Mouse (Mus musculus): ENCODE measurements at regions not wholly inside any gene's neighbourhood (a gene's known extent, or its start where the extent isn't known, plus 50 kb on each side); places are given as distances from the start of the nearest gene placed in this dataset.

DNA sequence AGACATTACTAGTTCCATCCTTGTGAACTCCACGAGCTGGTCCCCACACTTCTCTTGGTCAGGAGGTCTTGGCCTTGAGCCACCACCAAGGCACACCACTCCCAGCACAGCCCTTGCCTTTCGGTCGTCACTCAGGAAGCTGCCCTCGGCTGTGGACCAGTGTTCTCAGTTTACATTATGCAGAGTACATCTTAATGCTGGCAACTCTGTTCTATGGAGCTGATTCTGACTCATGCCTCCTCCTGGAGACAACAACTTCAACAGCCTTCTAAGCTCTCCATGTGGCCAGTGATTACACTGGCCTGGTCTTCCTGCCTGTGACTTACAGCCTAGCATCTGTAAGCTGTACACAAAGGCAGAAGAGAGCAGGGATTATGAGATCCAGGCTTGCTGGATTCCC lies 272.2 kb upstream of the Eef2kmt start:
- Histone ChIP-seq H3K36me3 (ENCODE audit: control insufficient read depth, insufficient read depth, low read length) (no peaks in the 10 kb centered on the region), H3K27me3 (replicated peaks; ENCODE audit: control insufficient read depth, insufficient read depth, low read length) (no peaks in the 10 kb centered on the region), H3K27ac (replicated peaks; ENCODE audit: low read depth, low read length) (no peak overlapping the region), H3K4me3 (ENCODE audit: low read depth, low read length) (no peak overlapping the region), H3K4me1 (ENCODE audit: control insufficient read depth, insufficient read depth, low read length) (no peaks in the 10 kb centered on the region), H3K9ac (ENCODE audit: low read depth, low read length) (no peak overlapping the region), H3K4me2 (ENCODE audit: low read depth, low read length) (no peak overlapping the region), H3K9me3 (ENCODE audit: control insufficient read depth, low read length) (no peaks in the 10 kb centered on the region)
- ATAC-seq (ENCODE audit: low read depth) (no peak), DNase-seq (ENCODE audit: low spot score) (no peak)
- 37% methylated on average over 4 of the region's 4 CpGs for WGBS

DNA sequence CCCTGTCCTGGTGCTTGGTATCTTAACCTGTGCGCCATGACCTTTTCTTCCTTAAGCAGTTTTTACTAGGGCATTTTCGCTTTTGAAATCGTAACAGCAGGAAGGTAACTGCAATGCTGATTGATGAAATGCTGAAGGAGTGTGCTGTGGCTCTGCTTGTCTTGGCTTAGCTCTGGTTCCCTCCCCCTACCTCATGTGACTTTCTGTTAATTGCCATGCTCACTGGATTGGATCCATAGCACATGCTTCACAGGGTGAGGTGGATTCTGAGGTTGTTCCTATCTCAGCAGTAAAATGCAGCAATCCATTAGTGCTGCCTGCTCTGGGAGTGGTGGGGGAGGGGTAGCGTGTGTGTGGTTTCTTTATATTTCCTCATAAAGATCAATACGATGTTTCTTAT lies 268.6 kb upstream of the Eef2kmt start:
- 77% methylated on average over 5 of the region's 5 CpGs for WGBS
- no peaks in the 10 kb centered on the region for H3K4me1 ChIP-seq (ENCODE audit: control insufficient read depth, insufficient read depth, low read length)

DNA sequence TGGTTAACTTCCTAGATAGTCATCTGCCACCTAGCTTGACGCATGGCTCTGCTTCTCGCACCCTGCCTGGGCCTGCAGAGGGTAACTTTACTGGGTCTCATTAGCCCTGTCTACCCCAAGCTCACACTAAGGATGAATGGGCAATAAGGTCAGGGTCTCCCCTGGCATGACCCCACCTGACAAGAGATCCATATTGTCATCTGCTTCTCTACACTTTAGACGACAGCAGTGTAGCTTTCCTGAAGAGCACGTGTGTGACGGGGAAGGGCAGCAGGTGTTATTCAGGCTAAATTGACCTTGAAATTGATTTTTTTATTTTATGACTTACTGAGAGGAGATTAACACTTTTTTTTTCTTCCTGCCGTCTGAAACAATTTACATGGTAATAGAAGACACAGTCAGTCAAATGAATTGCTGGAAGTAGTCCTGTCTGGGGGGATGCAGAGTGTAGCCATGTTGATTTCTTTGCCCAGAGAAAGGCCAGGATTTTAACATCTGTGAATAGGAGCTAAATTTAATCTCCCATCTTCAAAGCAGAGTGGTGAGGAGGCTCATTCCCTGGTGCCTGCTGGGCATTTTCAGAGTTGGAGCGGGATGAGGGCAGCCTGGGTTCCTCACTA lies 267.7 kb upstream of the Eef2kmt start:
- H3K4me1 ChIP-seq (ENCODE audit: control insufficient read depth, insufficient read depth, low read length): no peaks in the 10 kb centered on the region
- whole genome bisulfite sequencing: 74% methylated on average over 7 of the region's 7 CpGs
- no peak for ATAC-seq (ENCODE audit: low read depth)
- no peak overlapping the region for H3K9ac ChIP-seq (ENCODE audit: low read depth, low read length)
- H3K36me3 ChIP-seq (ENCODE audit: control insufficient read depth, insufficient read depth, low read length): no peaks in the 10 kb centered on the region
- no peak overlapping the region for H3K4me2 ChIP-seq (ENCODE audit: low read depth, low read length)
- H3K9me3 ChIP-seq (ENCODE audit: control insufficient read depth, low read length): no peaks in the 10 kb centered on the region
- H3K27me3 ChIP-seq (replicated peaks; ENCODE audit: control insufficient read depth, insufficient read depth, low read length): no peaks in the 10 kb centered on the region
- H3K4me3 ChIP-seq (ENCODE audit: low read depth, low read length): no peak overlapping the region
- no peak overlapping the region for H3K27ac ChIP-seq (replicated peaks; ENCODE audit: low read depth, low read length)
- no peak for DNase-seq (ENCODE audit: low spot score)

More for the DNA sequence above, 268.6 kb upstream of the Eef2kmt start:
- Histone ChIP-seq H3K27me3 (replicated peaks; ENCODE audit: control insufficient read depth, insufficient read depth, low read length) (no peaks in the 10 kb centered on the region), H3K36me3 (ENCODE audit: control insufficient read depth, insufficient read depth, low read length) (no peaks in the 10 kb centered on the region), H3K9me3 (ENCODE audit: control insufficient read depth, low read length) (no peaks in the 10 kb centered on the region), H3K4me2 (ENCODE audit: low read depth, low read length) (no peak overlapping the region), H3K27ac (replicated peaks; ENCODE audit: low read depth, low read length) (no peak overlapping the region), H3K4me3 (ENCODE audit: low read depth, low read length) (no peak overlapping the region), H3K9ac (ENCODE audit: low read depth, low read length) (no peak overlapping the region)
- no peak for ATAC-seq (ENCODE audit: low read depth)
- DNase-seq (ENCODE audit: low spot score): no peak

DNA sequence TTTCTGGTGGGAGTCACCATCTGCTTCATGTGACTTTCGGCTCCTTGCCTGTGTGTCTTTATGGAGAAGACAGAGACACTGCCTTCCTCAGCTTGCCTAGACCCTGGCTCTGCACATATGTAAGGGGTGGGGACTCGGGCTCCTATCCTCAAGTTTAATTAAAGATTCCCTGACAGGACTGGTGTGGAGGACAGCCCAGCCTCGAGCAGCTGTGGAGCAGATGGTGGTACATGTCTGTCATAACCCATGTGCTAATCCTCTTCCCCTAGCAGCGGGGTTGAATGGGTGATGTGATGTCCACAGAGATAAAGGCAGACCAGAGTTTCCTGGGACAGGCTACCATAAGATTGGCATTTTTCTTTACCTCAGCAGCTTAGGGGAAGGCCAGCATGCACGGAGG lies 262.0 kb upstream of the Eef2kmt start:
- Histone ChIP-seq H3K27me3 (replicated peaks; ENCODE audit: control insufficient read depth, insufficient read depth, low read length) (no peaks in the 10 kb centered on the region), H3K9ac (ENCODE audit: low read depth, low read length) (no peak overlapping the region), H3K4me2 (ENCODE audit: low read depth, low read length) (no peak overlapping the region), H3K4me3 (ENCODE audit: low read depth, low read length) (no peak overlapping the region), H3K36me3 (ENCODE audit: control insufficient read depth, insufficient read depth, low read length) (no peaks in the 10 kb centered on the region), H3K27ac (replicated peaks; ENCODE audit: low read depth, low read length) (no peak overlapping the region), H3K9me3 (ENCODE audit: control insufficient read depth, low read length) (no peaks in the 10 kb centered on the region), H3K4me1 (ENCODE audit: control insufficient read depth, insufficient read depth, low read length) (no peaks in the 10 kb centered on the region)
- DNase-seq (ENCODE audit: low spot score): peak; percentile 54
- peak; percentile 84; the same call in 1 of the 2 replicates for ATAC-seq (ENCODE audit: low read depth)
- 54% methylated on average over 5 of the region's 5 CpGs for WGBS

DNA sequence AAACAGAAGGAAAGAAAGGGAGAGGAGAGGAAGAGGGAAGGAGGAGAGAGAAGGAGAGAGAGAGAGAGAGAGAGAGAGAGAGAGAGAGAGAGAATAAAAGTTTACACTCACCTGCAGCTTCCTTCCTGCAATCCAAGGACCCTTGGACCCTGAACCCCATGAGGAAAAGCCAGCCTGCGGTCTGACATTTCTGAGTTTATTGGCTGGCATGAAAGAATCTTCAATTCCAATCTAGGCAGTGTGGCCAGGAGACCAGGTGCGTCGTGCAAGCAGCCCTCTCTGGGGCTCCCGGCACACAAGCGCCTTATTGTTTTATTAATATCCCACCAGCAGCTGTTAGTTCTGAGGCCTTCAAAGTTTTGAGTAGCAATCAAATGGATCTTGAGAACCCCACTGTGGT lies 260.1 kb upstream of the Eef2kmt start:
- H3K27ac ChIP-seq (replicated peaks; ENCODE audit: low read depth, low read length): no peak overlapping the region
- H3K27me3 ChIP-seq (replicated peaks; ENCODE audit: control insufficient read depth, insufficient read depth, low read length): no peaks in the 10 kb centered on the region
- H3K9me3 ChIP-seq (ENCODE audit: control insufficient read depth, low read length): no peaks in the 10 kb centered on the region
- no peak overlapping the region for H3K9ac ChIP-seq (ENCODE audit: low read depth, low read length)
- ATAC-seq (ENCODE audit: low read depth) (no peak), DNase-seq (ENCODE audit: low spot score) (no peak)
- no peak overlapping the region for H3K4me2 ChIP-seq (ENCODE audit: low read depth, low read length)
- no peaks in the 10 kb centered on the region for H3K36me3 ChIP-seq (ENCODE audit: control insufficient read depth, insufficient read depth, low read length)
- H3K4me3 ChIP-seq (ENCODE audit: low read depth, low read length): no peak overlapping the region
- 66% methylated on average over 5 of the region's 5 CpGs for WGBS
- no peaks in the 10 kb centered on the region for H3K4me1 ChIP-seq (ENCODE audit: control insufficient read depth, insufficient read depth, low read length)

DNA sequence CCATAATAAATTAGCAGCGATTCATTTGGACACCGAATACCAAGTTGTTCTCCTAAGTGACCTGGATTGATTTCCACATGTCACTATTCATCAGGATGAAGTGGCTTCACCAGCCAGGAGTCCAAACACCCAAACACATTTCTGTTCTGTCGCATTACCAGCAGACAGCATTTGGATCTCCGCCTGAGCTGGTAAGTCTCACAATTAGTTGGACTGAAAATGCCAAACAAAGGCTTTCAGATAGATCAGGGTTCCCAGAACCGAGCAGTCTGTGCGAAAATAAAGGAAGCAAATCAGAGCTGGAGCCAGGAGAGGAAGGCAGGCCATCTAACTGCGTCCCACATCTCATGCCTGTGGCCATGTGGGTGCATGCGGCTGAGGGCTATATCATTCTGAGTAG lies 251.5 kb upstream of the Eef2kmt start:
- Histone ChIP-seq H3K27ac (replicated peaks; ENCODE audit: low read depth, low read length) (no peak overlapping the region), H3K36me3 (ENCODE audit: control insufficient read depth, insufficient read depth, low read length) (no peaks in the 10 kb centered on the region), H3K9me3 (ENCODE audit: control insufficient read depth, low read length) (no peaks in the 10 kb centered on the region), H3K4me1 (ENCODE audit: control insufficient read depth, insufficient read depth, low read length) (no peaks in the 10 kb centered on the region), H3K27me3 (replicated peaks; ENCODE audit: control insufficient read depth, insufficient read depth, low read length) (no peaks in the 10 kb centered on the region), H3K9ac (ENCODE audit: low read depth, low read length) (no peak overlapping the region), H3K4me3 (ENCODE audit: low read depth, low read length) (no peak overlapping the region), H3K4me2 (ENCODE audit: low read depth, low read length) (no peak overlapping the region)
- no peak for DNase-seq (ENCODE audit: low spot score)
- ATAC-seq (ENCODE audit: low read depth): no peak
- 75% methylated on average over 8 of the region's 8 CpGs for WGBS

DNA sequence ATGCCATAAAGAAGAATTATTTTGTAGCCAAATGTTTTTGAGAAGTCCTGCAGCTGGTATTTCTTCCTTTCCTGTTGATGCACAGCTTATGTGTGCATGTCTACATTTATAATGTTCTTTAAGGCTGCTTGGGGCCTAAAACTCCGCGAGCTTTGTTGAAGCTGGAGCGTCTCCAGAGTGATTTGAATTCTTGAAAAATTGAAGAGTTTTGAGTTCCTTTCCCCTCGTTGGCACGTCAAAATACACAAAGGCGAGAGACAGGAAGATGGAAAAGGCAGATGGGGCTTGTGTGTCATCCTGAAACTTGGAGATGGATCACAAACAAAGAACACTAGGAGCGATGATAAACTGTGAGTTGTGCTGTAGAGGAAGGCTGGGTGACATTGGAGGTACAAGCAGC lies 246.2 kb upstream of the Eef2kmt start:
- WGBS: 85% methylated on average over 7 of the region's 7 CpGs
- no peak overlapping the region for H3K27ac ChIP-seq (replicated peaks; ENCODE audit: low read depth, low read length)
- no peak for ATAC-seq (ENCODE audit: low read depth)

DNA sequence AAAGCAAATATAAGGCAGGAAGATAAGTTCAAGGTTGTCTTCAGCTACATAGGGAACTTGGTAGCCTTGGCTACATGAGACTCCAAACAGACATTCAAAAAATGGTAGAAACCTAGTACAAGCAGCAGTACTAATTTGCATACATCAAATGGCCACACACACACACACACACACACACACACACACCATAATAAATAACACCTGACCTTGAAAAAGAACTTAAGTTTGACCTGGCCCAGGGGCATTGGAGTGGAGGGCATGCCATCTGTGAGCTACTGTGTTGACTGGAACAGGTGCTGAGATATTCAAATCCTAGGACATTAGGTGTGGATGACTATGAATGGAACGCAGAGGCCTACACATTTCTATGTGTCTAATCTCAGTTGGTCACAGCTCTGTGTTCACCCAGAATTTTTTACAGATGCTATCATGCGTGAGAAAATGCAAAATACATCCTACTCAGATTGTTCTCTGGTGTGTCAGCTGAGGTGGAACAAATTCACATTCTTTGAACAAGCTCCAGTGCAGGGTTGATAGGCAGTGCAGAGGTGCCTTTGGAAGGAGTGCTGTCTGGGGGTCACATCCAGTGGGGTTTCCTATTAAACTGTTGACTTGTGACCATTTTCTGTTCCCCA lies 240.4 kb upstream of the Eef2kmt start:
- no peaks in the 10 kb centered on the region for H3K4me1 ChIP-seq (ENCODE audit: control insufficient read depth, insufficient read depth, low read length)
- no peaks in the 10 kb centered on the region for H3K36me3 ChIP-seq (ENCODE audit: control insufficient read depth, insufficient read depth, low read length)
- no peaks in the 10 kb centered on the region for H3K27me3 ChIP-seq (replicated peaks; ENCODE audit: control insufficient read depth, insufficient read depth, low read length)
- peak; percentile 41 for DNase-seq (ENCODE audit: low spot score)
- H3K4me3 ChIP-seq (ENCODE audit: low read depth, low read length): no peak overlapping the region
- ATAC-seq (ENCODE audit: low read depth): peak; percentile 57; the same call in 1 of the 2 replicates
- H3K9ac ChIP-seq (ENCODE audit: low read depth, low read length): no peak overlapping the region
- no peak overlapping the region for H3K27ac ChIP-seq (replicated peaks; ENCODE audit: low read depth, low read length)
- WGBS: 66% methylated on average over 2 of the region's 2 CpGs
- no peak overlapping the region for H3K4me2 ChIP-seq (ENCODE audit: low read depth, low read length)
- no peaks in the 10 kb centered on the region for H3K9me3 ChIP-seq (ENCODE audit: control insufficient read depth, low read length)

More for the DNA sequence above, 246.2 kb upstream of the Eef2kmt start:
- Histone ChIP-seq H3K9ac (ENCODE audit: low read depth, low read length) (no peak overlapping the region), H3K4me3 (ENCODE audit: low read depth, low read length) (no peak overlapping the region), H3K4me2 (ENCODE audit: low read depth, low read length) (no peak overlapping the region), H3K36me3 (ENCODE audit: control insufficient read depth, insufficient read depth, low read length) (no peaks in the 10 kb centered on the region), H3K4me1 (ENCODE audit: control insufficient read depth, insufficient read depth, low read length) (no peaks in the 10 kb centered on the region), H3K9me3 (ENCODE audit: control insufficient read depth, low read length) (no peaks in the 10 kb centered on the region), H3K27me3 (replicated peaks; ENCODE audit: control insufficient read depth, insufficient read depth, low read length) (no peaks in the 10 kb centered on the region)
- DNase-seq (ENCODE audit: low spot score): no peak

DNA sequence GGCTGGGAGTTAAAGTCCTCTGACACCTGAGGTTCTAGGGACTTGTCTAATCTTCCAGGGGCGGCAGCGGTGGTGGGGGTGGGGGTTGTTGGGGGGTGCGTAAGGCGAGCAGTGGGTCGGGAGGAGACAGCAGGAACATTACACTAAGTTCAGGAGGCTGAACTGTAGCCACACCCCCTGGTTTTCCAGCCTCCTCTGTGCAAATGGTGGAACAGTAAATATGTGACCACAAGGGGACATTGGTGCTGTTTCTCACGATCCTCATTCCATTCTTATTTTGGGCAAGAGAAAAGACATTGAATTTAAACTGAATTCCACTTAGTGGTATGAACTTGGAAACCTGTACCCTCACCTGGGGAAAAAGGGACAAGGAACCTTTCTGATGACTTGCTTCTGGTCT lies 237.6 kb upstream of the Eef2kmt start:
- WGBS: 20% methylated on average over 6 of the region's 6 CpGs
- no peak overlapping the region for H3K4me2 ChIP-seq (ENCODE audit: low read depth, low read length)
- ATAC-seq (ENCODE audit: low read depth): no peak
- DNase-seq (ENCODE audit: low spot score): no peak
- H3K9me3 ChIP-seq (ENCODE audit: control insufficient read depth, low read length): no peaks in the 10 kb centered on the region
- no peaks in the 10 kb centered on the region for H3K36me3 ChIP-seq (ENCODE audit: control insufficient read depth, insufficient read depth, low read length)
- no peaks in the 10 kb centered on the region for H3K4me1 ChIP-seq (ENCODE audit: control insufficient read depth, insufficient read depth, low read length)
- no peaks in the 10 kb centered on the region for H3K27me3 ChIP-seq (replicated peaks; ENCODE audit: control insufficient read depth, insufficient read depth, low read length)
- H3K9ac ChIP-seq (ENCODE audit: low read depth, low read length): no peak overlapping the region
- no peak overlapping the region for H3K27ac ChIP-seq (replicated peaks; ENCODE audit: low read depth, low read length)
- H3K4me3 ChIP-seq (ENCODE audit: low read depth, low read length): no peak overlapping the region

Data from embryonic facial prominence, embryonic 14.5 days (tissue).